Mouse (Mus musculus): ENCODE measurements at regions not wholly inside any gene's neighbourhood (a gene's known extent, or its start where the extent isn't known, plus 50 kb on each side); places are given as distances from the start of the nearest gene placed in this dataset.

DNA sequence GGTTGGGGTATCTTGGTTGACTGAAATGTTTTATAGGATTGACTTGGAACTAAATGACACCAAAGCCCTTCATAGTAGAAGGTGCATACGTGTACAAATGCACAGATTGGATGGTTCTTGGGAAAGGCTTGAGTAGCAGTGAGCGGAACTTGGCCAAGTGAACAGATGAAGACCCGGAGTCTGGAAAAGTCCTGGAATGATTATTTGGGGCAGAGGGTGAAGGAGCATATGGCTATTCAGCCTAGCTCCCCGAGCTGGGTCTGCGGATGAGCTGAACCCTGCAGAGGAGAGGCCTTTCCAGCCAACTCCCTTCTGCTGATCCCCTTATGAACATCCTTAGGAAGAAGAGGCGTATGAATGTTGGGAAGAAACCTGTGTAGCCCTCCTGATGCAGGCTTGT is 369.1 kb upstream of the Npvf start:
- TF ChIP-seq EP300 (optimal IDR thresholded peaks at IDR 0.05) (no peak), CTCF (IDR thresholded peaks at IDR 0.05; ENCODE audit: low read depth) (no peak)

Measured in stomach, postnatal 0 days (tissue).